Mouse (Mus musculus) myocyte (in vitro differentiated cells): ENCODE measurements around the gene Bmpr1a.

Experiments used
- CEBPB ChIP-seq: IDR thresholded peaks from 2 replicates; pipeline ENCODE4 v1.6.1; 2011; ENCODE audit warnings: mild to moderate bottlenecking, moderate library complexity; ENCODE audit not compliant: poor library complexity, insufficient read depth, severe bottlenecking
- MAX ChIP-seq: IDR thresholded peaks from one replicate; pipeline ENCODE4 v1.6.1; 2011; ENCODE audit warnings: low read depth, mild to moderate bottlenecking, control low read depth
- MYOG ChIP-seq, 3 experiments: IDR thresholded peaks; one replicate each; pipeline ENCODE4 v1.6.1; 2011; ENCODE audit warnings: control low read depth in 2 of 3, low read depth in 2 of 3, mild to moderate bottlenecking in 2 of 3; ENCODE audit not compliant: insufficient read length in 2 of 3, control insufficient read depth in 1 of 3, insufficient read depth in 1 of 3
- POLR2A ChIP-seq: IDR thresholded peaks from one replicate; pipeline ENCODE4 v1.6.1; 2011; ENCODE audit warnings: low read depth, mild to moderate bottlenecking, control low read depth, moderate library complexity; ENCODE audit not compliant: insufficient read length
- POLR2AphosphoS2 ChIP-seq: IDR thresholded peaks from one replicate; pipeline ENCODE4 v1.6.1; 2011; ENCODE audit warnings: low read depth, control low read depth; ENCODE audit not compliant: insufficient read length
- TCF12 ChIP-seq: IDR thresholded peaks from one replicate; pipeline ENCODE4 v1.6.1; 2011; ENCODE audit warnings: mild to moderate bottlenecking, control low read depth; ENCODE audit not compliant: poor library complexity, insufficient read depth, severe bottlenecking
- USF1 ChIP-seq: IDR thresholded peaks from one replicate; pipeline ENCODE4 v1.6.1; 2011; ENCODE audit warnings: low read depth, mild to moderate bottlenecking, control low read depth, moderate library complexity

- TF ChIP-seq USF1 (no peak), POLR2A (no peak), POLR2AphosphoS2 (peak; percentile 22), TCF12 (no peak), MYOG (IDR thresholded peaks at IDR 0.05; ENCODE audit: control insufficient read depth in 1 of 3, insufficient read depth in 1 of 3, insufficient read length in 2 of 3, low read depth in 2 of 3) (no peak), CEBPB (no peak), MAX (no peak)
These were observed 103.8 kb downstream of the Bmpr1a start for GRCm38 (mm10) chr14:34399301-34399700.
